Mouse (Mus musculus) common myeloid progenitor, adult 5-6 weeks (primary cell): Measurements from ENCODE around the gene Sumo3. TPM values are rescaled to one million over a fixed set of nuclear protein-coding genes. Genes with fewer than 3 reads are reported as not detected.

Experiments
- ATAC-seq: replicated peaks from 2 replicates; pipeline ENCODE4 v1.8.0; 2016; ENCODE audit warnings: low read depth, mild to moderate bottlenecking, moderate TSS enrichment, inconsistent platforms; ENCODE audit not compliant: poor library complexity, severe bottlenecking
- total RNA-seq: library from RNA; stranded (forward); fragments of 200-1000, 187-1606 nt; gene quantifications from 2 replicates; pipeline ENCODE4 v1.2.3, GENCODE M21; 2017

Sumo3 gene
- total RNA-seq, 1 experiment from 2014 or later, result 170 TPM

DNA sequence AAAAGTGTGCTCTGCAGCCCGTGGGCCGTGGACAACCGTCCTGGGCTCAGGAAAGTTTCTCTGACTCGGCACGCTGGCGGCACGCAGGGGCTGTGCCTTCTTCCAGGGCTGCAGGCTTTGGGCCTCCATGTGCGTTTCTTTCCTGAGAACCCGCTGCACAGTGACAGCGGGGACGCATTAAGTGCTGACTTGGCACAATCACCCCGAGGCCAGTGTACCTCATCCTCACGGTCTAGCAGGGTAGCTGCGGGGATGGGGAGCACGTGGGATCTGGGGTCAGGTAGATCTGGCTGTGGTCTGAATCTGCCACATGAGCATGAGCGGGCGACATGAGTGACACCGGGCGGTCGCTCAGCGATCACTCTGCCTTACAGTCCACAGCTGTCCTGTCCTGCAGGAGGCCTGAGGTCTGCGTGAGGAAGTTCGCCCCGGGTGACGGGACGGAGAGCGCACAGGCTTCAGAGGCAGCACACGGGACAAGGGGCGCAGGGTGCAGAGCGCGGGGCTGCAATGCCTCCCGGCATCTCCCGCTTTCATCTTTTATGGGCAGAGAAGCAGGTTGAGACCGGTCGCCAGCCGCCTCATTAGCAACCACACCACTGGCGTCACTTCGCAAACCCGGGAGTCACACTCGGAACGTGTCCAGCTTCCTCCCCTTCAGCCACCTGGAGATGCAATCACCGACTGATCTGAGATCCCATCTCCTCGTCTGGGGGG, 58.2 kb downstream of the Sumo3 start:
- ATAC-seq, result no peak

- no peak for ATAC-seq
Observed at GRCm38 (mm10) chr10:77666342-77666741, 60.4 kb downstream of the Sumo3 start.

DNA sequence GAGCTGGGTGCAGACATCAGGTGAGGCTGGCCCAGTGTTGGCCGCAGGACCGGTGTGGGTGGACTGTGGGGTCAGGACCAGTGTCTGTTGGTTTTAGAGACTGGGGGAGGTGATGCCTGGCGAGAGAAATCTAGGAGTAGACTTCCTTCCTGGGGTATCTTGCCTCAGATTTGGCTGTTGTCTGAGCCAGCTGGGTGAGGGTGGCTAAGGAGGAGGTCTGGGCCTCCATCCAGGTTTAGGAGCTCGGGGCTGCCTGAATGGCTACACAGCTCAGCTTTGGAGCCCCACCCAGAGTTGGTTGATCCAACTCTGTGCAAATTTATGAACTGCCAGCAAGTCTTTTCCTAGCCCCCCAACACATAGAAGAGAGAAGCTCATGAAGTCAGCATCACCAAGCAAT, 61.5 kb downstream of the Sumo3 start:
- no peak for ATAC-seq

Other genes with a start within 250 kb of the Sumo3 start
- gene Adarb1, start 187.8 kb upstream of the Sumo3 start, total RNA-seq, result 0.15 and 2.7 TPM in 2 replicates
- gene Fam207a, start 90.3 kb upstream of the Sumo3 start, total RNA-seq, result 23.1 and 32.5 TPM in 2 replicates
- gene Itgb2, start 75.8 kb upstream of the Sumo3 start, total RNA-seq, result 12.4 and 18.4 TPM in 2 replicates
- 35.5 and 47.4 TPM in 2 replicates for gene Pttg1ip, start 24.4 kb upstream of the Sumo3 start, total RNA-seq
- gene Gm49325, start 100 bp downstream of the Sumo3 start, total RNA-seq, result not detected in 2 replicates
- 27.0 and 37.2 TPM in 2 replicates for gene Ube2g2, start 16.2 kb downstream of the Sumo3 start, total RNA-seq
- 0.87 and 1.2 TPM in 2 replicates for gene Tspear, start 80.5 kb downstream of the Sumo3 start, total RNA-seq
- gene Gm19402, start 84.7 kb downstream of the Sumo3 start, total RNA-seq, result not detected in 2 replicates
- not detected in 2 replicates for gene Gm9508, start 91.1 kb downstream of the Sumo3 start, total RNA-seq
- gene Gm10272, start 100.5 kb downstream of the Sumo3 start, total RNA-seq, result not detected in 2 replicates
- gene Gm10024, start 105.4 kb downstream of the Sumo3 start, total RNA-seq, result not detected in 2 replicates
- not detected in 2 replicates for gene Gm10142, start 109.7 kb downstream of the Sumo3 start, total RNA-seq
- not detected in 2 replicates for gene Krtap12-1, start 114.5 kb downstream of the Sumo3 start, total RNA-seq
- not detected in 2 replicates for gene Gm10100, start 120.4 kb downstream of the Sumo3 start, total RNA-seq
- gene Gm18596, start 136.5 kb downstream of the Sumo3 start, total RNA-seq, result not detected in 2 replicates
- not detected in 2 replicates for gene Gm9736, start 145.3 kb downstream of the Sumo3 start, total RNA-seq
- gene Gm3233, start 153.6 kb downstream of the Sumo3 start, total RNA-seq, result not detected in 2 replicates
- gene Gm3238, start 165.2 kb downstream of the Sumo3 start, total RNA-seq, result not detected in 2 replicates
- gene Gm7138, start 170.8 kb downstream of the Sumo3 start, total RNA-seq, result not detected in 2 replicates
- not detected in 2 replicates for gene Gm3250, start 176.4 kb downstream of the Sumo3 start, total RNA-seq
- gene Gm7137, start 182.1 kb downstream of the Sumo3 start, total RNA-seq, result not detected in 2 replicates
- not detected in 2 replicates for gene Gm9639, start 189.0 kb downstream of the Sumo3 start, total RNA-seq
- not detected in 2 replicates for gene Gm19668, start 193.0 kb downstream of the Sumo3 start, total RNA-seq
- gene Gm9507, start 205.7 kb downstream of the Sumo3 start, total RNA-seq, result not detected in 2 replicates
- not detected in 2 replicates for gene Gm2696, start 208.6 kb downstream of the Sumo3 start, total RNA-seq
- gene Krtap10-4, start 221.0 kb downstream of the Sumo3 start, total RNA-seq, result not detected in 2 replicates
- not detected in 2 replicates for gene Krtap10-10, start 229.8 kb downstream of the Sumo3 start, total RNA-seq
- not detected in 2 replicates for gene Gm36176, start 240.7 kb downstream of the Sumo3 start, total RNA-seq
- gene Gm10318, start 246.8 kb downstream of the Sumo3 start, total RNA-seq, result not detected in 2 replicates